Mouse (Mus musculus) c-Kit-positive CD71-negative TER-119-negative erythroid progenitor cells, embryonic 14.5 days (primary cell): ENCODE measurements around the gene Nup50.

Source experiments
- DNase-seq: peaks from one replicate; pipeline ENCODE4 v3.0.0-alpha.2; 2013; ENCODE audit warnings: low read depth

Nup50 gene

GRCm38 (mm10) chr15:84989771-84990170 is 66.6 kb downstream of the Nup50 start:
- DNase-seq, result no peak
